Mouse (Mus musculus): ENCODE measurements around the gene Ccdc36.

Ccdc36 gene

DNA sequence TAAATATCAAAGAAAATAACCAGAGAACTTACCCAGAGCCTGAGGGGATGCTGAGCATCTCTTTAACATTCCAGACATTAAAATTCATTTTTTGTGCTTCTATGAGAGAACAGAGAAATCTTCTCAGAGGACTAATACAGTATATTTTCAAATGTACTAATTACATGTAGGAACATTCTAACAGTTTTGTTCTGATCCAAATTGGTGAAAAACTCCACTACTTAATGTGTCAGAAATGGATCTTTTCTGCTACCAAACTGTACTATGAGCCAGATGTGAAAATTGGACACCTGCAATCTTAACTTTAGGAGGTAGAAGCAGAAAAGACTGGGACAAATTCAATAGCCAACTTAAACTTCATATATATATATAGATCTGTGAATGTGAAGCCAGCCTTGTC lies at the start of gene Ccdc36:
Gene Ccdc36, minus strand, starts transcription at position 101 of the 400 bp plus-strand sequence.
- DNase-seq, result no peak

DNA sequence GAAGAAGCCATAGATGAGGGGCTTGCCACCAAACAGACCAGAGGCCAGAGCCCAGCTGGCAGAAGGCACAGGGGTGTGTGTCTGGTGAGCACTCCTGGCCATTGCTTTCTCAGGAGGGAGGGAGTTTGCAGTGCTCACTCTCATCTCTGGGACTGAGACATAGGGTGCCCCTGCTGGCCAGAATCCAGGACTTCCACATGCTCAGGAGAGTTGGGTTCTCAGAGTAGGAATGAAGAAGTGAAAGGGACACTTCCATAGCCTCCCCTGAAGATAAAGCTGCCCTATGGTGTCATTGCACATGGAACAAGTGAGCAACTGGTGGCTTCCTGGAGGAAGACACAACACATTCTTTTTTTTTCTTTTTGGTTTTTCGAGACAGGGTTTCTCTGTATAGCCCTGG lies 46.2 kb upstream of the Ccdc36 start:
- DNase-seq, result no peak

DNA sequence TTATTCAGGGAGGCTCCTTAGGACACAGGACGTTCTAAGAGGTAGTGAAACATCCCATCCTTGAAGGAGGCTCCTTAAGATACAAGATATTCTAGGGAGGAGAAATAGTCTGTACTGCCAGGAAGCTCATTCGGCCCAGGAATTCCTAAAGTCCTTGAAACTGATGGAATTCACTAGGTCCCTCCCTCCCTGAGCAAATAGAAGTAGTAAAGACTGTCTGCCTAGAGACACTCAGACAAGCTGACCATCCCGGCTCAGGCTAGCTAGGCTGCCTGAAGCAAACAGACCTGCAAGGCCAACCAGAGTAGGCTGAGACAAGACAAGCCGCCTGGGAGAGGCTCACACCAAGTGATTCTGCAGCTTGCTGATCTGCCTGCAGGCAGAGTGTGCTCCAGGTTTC lies 41.6 kb upstream of the Ccdc36 start:
- no peak for DNase-seq

DNA sequence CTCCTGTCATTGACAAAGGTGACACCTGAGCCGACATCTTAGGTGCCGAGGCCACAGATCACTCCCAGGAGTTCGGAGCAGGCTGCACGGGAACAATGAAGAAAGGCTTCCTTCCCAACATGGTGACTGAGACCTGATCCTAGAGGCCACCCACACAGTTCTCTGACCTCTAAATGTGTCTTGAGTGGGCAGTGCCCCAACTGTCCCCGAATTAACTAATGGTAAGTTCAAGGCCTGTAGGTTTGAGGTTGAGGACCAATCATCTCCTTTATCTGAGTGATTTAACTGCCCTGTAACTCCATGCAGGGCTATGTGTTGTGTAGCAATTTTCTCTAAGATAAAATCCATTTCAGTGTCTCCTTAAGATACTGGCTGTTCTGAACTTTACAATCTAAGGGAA lies 41.1 kb upstream of the Ccdc36 start:
- no peak for DNase-seq

DNA sequence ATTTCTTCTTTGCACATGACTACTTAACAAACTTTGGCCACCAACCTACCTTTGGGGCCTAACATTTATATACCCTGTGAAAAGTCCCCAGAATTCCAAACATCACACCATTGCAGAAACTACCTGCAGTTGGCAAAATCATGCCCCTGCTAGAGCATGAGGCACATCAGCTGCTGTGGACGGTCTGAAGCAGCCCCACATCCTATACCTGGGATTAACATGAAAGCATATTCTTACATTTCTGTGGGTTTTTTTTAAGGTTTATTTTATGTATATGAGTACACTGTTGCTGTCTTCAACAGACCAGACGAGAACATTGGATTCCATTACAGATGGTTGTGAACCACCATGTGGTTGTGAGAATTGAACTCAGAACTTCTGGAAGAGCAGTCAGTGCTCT lies 37.9 kb upstream of the Ccdc36 start:
- no peak for DNase-seq

DNA sequence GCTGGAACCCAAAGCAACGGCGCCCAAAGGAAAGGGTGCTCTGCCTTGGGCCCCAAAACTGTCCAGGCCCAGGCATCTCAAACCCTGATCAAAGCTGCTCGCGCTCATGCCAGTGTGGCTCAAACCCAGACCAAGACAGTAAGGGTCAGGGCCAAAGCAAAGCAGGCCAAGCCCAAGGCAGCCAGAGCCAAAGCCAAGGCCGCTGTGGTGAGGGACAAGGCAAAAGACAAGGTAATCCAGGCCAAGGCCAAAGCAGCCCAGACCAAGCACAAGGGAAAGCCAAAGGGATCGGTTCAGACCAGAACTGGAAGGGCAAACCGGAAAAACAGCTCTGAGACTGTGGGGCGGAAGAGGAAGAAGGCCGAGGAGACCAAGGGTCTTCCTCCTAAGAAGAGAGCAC lies 35.4 kb upstream of the Ccdc36 start:
- no peak for DNase-seq

DNA sequence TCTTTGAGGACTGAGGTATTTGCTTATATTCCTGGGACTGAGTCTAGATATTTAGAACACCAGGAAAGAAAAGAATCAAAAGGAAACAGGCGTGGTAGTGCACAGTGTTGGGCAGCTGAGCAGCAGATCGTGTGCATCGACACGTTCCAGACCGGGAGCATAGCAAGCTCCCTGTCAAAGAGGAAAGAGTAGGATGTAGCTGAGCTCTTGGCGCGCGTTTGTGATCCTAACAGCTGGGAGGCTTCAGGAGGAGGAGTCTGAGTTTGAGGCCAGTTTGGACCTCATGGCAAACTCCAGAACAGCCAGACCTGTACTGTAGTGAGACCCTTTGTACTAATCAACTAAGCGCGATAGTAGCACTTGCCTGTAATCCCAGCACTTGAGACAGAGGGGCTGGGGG lies 33.9 kb upstream of the Ccdc36 start:
- peak; percentile 56 for DNase-seq

DNA sequence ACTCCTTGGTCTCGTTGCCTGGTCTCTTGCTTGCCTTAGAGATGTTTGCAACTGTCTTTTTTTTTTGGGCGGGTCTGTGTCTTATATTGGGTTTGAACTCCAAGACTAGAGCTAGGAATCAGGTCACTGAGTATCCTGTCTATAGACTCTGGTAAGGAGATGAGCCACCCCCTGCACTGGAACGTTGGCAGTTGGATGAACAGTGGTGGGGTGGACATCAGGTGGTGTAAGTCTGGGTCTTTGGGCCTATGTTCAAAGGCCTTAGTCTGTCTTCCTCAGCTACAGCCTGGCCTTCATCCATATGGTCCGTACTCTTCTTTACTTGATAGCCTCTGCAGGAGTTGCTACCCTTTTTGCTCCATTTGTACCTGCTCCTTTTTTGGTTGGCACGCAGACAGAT lies 33.4 kb upstream of the Ccdc36 start:
- DNase-seq, result no peak

DNA sequence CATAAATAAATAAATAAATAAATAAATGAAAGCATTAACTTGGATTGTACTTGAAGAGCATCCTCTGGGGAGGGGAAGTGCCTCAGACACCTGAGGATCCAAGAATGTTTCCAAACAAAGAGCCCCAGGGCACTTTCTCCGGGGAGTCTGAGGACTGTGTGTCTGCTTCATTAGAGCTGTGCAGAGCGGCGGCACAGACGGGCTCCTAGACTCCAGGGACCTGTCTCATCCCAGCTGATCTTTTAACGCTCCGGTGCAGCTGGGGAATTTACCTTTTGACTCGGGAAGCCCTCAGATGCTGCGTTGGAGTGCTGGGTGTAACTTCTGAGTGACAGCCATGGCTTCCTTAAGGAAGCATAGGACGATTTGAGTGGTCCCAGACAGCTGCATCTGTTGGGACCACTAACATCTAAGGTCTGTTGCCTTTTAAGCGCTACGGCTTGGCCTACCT lies 32.9 kb upstream of the Ccdc36 start, which contains the start of gene Klhdc8b:
Gene Klhdc8b, minus strand, starts transcription at position 401 of the 451 bp plus-strand sequence.
- DNase-seq, result no peak

DNA sequence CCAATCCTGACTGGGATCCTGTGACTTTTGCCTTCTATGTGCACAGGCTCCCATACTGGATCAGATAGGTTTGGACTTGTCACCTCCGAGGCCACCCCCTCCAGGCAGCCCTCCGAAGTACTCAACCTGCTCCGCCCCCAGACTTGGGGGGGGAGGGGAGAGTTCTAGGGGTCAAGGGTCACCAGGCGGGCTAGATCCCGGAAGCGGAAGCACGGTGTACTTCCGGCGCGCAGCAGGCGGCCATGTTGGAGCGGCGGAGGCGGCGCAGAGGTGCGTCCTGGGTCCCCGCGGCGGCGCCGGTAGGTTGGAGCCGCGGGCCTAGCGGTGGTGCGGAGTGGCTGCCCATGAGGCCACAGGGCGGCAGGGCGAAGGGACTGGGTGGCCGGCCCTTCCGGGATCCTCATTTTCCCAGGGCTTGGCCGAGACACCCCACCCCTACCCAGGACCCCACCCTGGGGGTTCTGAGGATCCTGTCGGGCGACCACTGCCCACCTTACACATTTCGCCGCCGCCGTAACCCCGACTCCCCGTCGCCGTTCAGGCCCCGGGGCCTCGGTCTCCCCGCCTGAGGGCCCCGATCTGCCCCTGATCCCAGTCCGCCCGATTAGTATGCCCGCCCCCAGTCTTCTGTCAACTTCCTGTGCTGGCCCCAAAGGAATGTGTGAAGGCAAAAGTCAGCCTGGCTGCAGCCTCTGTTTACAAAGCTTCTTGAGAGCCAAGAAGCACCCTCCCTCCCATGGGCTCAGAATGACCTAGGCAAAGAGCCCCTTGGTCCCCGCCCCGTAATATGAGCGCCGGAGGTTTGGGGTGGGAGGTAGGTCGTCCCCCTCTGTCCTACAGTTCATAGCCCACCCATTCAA lies 32.3 kb upstream of the Ccdc36 start, which contains the start of gene Ccdc71:
Gene Ccdc71, plus strand, starts transcription at position 209 of the 860 bp plus-strand sequence.
- peak; percentile 90 for DNase-seq

DNA sequence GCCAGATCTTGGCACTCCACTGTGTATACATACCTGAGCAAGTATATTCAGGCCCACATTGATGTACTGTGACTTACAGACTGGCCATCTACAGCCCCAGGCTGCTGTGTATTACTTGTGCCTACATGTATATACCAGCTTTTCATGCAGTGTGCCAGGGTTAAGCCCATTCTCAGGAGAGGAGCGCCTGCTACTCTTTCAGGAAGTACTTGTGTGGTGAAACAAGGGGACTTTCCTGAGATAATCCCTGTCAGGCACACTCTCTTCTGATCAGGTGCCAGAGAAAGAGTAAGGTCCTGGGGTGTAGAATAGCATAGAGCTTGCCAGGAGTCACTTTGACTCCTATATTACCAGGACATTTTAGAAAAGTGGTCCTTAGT lies 31.6 kb upstream of the Ccdc36 start:
- DNase-seq, result peak; percentile 26

DNA sequence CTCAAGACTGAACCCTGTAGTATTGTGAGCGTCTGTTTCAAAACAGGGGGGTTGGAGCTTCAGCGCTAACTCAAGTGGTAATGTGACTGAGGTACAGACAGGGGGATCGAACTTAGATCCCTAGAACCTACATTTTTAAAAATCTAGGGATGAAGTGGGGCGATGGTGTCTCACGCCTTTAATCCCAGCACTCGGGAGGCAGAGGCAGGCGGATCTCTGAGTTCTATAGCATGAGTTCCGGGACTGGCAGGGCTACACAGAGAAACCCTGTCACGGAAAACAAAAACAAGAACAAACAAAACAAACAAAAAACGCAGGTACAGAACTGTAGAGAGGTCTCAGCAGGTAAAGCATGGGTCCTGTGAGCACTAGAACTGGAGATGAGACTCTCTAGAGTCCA lies 28.7 kb upstream of the Ccdc36 start:
- no peak for DNase-seq

DNA sequence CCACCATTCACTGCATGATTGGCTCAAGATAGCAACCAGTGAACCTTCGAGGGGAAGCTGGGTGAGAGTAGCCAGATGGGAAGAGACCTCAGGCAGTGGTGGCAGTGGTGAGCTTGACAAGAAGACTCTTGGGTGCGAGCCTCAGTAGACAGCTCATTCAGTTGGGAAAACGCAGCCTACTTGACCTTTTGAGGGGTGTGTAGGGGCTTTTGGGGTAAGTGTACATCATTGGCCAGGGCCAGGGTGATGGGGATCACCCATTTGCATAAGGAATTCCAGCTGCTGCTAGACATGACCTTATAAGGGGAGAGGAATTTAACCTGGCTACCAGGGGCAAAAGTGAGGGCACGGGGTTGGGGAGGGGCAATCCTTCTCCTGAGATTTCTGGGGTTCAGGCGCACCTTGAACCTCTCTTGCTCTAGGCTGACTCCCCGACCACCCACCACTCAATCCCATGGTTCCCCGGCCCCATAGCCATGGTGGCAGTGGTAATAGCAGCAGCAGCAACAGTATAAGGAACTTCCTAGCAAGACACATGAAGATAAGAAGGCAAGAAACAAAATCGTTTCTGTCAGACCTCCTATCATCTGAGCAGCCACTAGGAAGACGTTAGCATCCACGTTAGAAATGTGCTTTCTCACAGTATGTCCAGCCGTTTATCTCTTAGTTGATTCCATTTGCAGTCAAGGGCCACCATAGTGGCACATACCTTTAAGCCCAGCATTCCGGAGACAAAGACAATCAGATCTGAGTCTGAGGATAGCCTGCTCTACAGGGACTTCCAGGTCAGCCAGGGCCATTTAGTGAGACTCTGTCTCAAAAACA lies 27.7 kb upstream of the Ccdc36 start:
- DNase-seq, result no peak

DNA sequence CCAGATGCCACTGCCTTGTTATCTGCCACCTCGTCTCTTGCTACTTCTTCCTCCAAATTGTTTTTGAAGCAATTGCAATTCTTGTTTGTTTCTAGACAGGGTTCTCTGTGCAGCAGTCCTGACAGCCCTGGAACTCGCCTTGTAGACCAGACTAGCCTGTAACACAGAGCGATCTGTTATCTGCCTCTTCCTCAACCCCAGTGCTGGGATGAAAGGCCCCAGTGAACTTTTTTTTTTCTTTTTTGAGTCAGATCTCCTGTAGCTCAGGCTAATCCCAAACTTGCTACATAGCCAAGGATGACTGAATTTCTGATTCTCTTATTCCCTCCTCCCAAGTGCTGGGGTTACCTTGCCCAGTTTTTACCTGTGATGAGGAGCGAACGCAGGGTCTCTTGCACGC lies 26.1 kb upstream of the Ccdc36 start:
- no peak for DNase-seq

DNA sequence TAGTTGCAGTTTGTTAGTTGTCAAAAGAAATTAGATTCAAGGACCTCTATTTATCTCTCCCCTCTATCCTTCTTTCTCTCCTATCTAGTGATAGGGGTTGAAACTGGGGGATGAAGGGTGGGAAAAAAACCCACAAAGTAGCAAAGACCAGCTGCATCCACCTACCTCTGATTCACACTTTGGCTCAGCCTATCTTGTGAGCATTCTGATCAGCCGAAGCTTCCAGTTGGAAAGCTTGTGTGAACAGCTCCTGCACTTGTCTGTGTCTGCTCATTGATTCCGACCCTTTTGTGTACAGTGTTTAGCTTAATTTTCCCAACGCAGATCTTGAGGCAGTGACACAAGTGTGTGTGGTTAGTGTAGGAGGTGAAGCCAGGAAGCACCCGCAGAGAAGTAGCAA lies 25.2 kb upstream of the Ccdc36 start:
- DNase-seq, result no peak

DNA sequence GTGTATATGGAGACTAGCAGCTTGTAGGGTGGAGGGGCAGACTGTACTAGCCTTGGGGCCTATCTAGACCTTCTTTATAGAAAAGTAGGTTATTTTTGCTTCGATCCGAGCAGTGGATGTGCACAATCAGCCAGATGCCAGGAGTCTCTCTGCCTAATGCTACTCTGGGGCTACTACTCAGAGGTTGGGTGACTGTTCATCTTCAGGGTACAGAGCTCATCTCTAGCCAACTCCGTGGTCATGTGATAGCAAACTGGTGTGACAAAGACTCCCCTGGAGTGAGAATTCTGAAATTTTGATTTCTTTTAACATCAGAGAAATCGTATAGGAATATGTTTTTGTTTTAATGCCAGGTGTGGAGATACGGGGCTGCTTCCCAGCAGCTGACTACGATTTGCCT lies 24.6 kb upstream of the Ccdc36 start:
- no peak for DNase-seq

DNA sequence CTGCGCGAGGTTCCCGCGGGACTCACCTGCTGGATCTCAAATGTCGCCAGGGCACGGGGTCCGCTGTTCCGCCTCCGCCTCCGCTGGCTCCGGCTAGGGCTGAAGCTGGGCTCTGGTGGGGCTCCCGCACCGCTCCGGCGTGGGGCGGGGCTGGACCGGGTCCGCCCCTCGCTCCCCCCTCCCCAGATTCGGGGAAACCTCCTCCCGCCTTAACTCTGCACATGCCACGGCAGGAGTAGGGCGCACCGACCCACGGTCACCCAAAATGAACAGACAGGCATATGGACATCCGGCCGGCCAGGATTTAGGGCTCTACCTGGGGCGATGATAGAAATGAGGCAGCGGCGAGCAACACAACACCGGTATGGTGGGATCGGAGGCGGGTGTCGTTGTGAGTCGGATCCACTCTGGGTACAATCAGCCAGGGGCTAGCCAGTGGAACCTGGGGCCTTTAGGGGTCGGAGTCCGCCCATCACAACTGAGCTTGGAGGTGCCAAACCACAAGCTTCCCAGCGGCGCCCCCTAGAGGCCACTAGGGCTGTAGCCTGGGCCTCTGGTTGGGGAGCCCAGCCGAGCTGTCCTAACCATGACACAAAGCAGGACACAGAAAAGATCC lies 24.1 kb upstream of the Ccdc36 start:
- DNase-seq, result peak; percentile 90

DNA sequence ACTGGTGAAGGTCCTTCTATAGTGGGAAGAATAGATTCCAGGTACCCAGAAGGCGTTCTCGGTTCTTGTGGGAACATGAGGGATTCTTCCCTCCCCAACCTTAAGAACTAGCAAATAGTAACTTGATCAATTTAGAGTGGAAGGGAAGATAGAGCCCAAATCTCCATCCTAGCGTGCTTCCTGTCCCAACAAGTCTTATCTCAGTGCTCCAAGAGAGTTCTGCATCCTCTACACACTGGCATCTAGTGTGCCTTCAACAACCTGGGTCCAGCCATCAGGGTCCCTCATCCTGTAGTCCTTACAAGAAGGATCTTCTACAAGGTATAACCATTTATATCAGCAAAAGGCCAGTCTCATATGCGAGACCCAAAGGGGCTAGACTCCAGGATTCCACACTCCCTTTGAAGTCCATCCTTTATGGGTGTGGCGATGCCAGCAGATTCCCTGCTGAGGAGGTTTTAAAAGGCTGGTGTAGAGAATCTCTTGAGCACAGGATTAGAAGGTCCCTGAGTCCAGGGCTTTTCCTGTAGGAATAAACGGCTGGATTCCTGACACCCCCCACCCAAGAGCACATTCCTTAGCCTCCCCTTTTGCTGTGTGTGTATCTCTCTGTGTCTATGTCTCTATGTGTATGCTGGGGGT lies 23.4 kb upstream of the Ccdc36 start:
- DNase-seq, result no peak

DNA sequence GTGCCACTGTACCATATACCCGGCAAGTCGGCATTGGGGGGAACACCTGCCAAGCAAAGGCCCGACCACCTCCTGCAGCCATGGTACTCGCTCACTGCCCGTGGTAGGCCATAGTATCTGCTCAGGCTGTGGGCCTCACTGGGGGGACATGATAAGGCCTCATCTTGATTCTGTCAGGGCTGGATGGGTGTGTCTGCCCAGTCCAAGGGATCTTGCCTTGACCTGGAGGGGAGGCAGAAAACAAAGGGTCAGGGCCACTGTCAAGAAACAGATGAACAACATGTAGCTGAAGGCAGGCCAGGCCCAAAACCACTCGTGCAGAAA lies 22.8 kb upstream of the Ccdc36 start:
- no peak for DNase-seq

DNA sequence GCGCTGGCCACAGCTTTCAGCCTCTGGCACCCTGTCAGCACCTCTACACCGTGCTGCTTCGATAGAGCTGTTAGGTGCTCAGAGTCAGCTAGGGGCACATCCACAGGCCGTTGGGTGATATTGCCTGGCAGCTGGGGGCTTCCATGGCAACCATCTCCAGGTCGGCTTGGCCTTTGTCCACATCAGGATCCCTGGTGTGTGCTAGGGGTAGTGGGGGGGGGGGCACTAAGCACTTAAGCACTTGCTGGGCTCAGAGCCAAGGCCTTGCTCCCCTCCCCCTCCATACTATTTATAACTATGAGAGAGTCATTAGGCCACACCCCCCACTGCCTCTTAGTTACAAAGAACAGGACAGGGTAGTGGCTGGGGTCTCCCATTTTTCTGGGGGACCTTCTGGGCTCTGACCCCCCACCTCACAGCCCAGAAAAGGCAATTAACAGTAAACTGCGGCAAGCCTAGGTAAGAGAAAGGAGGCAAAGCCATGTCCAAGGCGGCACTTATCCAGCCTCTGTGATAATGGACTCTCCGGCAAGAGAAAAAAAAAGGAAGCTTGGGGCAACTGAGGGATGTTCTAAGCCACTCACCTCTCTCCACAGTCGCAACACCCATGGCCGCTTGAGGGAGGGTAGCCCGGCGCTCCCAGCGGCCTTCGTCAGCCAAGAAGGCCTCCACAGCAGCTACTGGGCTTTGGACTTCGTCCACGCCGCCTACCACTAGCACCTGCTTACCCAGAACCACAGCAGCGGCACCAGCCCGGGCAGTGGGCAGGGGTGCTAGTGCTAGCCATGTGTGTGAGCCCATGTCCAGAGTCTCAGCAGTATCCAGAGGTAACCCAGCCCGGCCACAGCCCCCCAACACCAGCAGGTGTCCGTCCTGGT lies 22.2 kb upstream of the Ccdc36 start:
- peak; percentile 34 for DNase-seq

DNA sequence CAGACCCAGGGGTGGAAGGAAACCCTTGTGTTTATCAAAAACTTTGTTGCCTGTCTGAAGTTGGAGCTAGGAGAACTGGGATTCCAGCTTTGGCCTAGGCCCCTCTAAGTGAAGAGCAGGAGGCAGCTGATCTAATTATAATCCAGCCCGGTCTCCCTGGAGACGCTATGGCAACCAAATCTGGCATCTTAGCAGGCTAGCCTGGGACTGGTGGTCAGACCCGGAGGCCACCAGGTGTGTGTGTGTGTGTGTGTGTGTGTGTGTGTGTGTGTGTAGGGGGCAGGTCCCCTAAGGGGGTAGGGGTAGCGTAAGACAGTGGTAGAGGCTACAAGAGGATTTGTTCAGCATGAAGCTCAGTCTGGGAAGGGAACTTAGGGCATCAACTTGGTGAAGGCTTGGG lies 21.6 kb upstream of the Ccdc36 start:
- peak; percentile 21 for DNase-seq

DNA sequence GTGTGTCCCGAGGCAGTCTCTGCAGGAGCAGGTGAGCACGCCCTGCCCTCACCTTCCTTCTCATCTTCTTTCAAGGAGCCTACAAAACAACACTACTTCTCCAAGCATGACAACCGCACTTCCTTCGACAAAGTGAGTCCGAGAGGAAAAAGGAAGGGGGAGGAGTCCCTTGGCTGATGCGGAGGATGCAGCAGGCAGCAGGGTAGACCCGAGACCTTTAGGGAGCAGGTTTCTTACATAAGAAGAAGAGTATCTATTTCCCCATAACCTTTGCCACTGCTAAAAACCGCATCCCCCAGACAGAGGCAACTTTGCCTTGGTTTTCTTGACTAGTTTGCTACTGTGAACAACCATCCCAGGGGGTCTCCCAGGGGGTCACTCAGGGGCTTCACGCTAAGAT lies 16.8 kb upstream of the Ccdc36 start:
- no peak for DNase-seq

All from lung, postnatal 36 days (tissue).